Mouse (Mus musculus) embryonic facial prominence, embryonic 10.5 days (tissue): ENCODE measurements at regions not wholly inside any gene's neighbourhood (a gene's known extent, or its start where the extent isn't known, plus 50 kb on each side); places are given as distances from the start of the nearest gene placed in this dataset.

ENCODE experiments used
- DNase-seq: peaks from one replicate; pipeline ENCODE4 v3.0.0-alpha.2; 2017; ENCODE audit warnings: low spot score
- H3K27ac ChIP-seq: fragments of 300-500 bp; sonication (generic); replicated peaks from 2 replicates; pipeline ENCODE4 v1.5.1; 2016; ENCODE audit warnings: mild to moderate bottlenecking
- H3K27me3 ChIP-seq: fragments of 300-500 bp; sonication (generic); replicated peaks from 2 replicates; pipeline ENCODE4 v1.6.1; 2016; ENCODE audit warnings: low read depth, mild to moderate bottlenecking; ENCODE audit not compliant: poor library complexity, severe bottlenecking
- H3K36me3 ChIP-seq: fragments of 300-500 bp; sonication (generic); replicated peaks from 2 replicates; pipeline ENCODE4 v1.6.1; 2016; ENCODE audit warnings: mild to moderate bottlenecking, moderate library complexity
- H3K4me1 ChIP-seq: fragments of 300-500 bp; sonication (generic); 2 replicates; pipeline ENCODE4 v1.6.1; 2016
- H3K4me3 ChIP-seq: fragments of 300-500 bp; sonication (generic); 2 replicates; pipeline ENCODE4 v1.5.1; 2016; ENCODE audit warnings: mild to moderate bottlenecking, moderate library complexity
- H3K9me3 ChIP-seq: fragments of 300-500 bp; sonication (generic); 2 replicates; pipeline ENCODE4 v1.6.1; 2016; ENCODE audit warnings: mild to moderate bottlenecking
- WGBS: fragments of 180-500 bp; shearing (Covaris S2); methylation state at CpG from one replicate; pipeline ENCODE4 v1.1.7; 2016; 5-methylcytosine and 5-hydroxymethylcytosine counted together

DNA sequence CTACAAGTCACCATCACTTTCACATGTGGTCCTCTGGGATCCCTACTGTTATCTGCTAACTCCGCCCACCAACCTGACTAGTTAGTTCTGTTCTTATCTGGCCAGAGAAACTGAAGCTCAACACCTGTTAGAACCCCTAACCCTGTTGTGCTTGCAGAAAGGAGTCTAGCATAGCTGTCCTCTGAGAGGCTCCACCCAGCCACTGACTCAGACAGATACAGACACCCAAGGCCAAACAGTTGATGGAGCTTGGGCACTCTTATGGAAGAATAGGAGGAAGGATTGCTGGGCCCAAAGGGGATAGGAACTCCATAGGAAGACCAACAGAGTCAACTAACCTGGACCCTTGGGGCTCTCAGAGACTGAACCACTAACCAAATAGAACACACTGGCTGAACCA lies 55.2 kb upstream of the A230072I06Rik start:
- Histone ChIP-seq H3K4me3 (no peak overlapping the region), H3K27me3 (0 out of 2 replicates have a peak, but pooled peaks cover 2% of the 10 kb centered on the region), H3K36me3 (no peaks in the 10 kb centered on the region), H3K27ac (no peak overlapping the region), H3K9me3 (no peaks in the 10 kb centered on the region), H3K4me1 (no peaks in the 10 kb centered on the region)
- no peak for DNase-seq
- WGBS = 85% methylated on average over 1 of the region's 1 CpGs
